Mouse (Mus musculus) adrenal gland, adult (tissue): ENCODE measurements around the gene Col6a5.
A peak's percentile ranks its signal among the peaks of the same experiment; 100 is the strongest.

Source experiments
- DNase-seq, 2 experiments: peaks; one replicate each; pipeline ENCODE4 v3.0.0; 2022 to 2023; ENCODE audit warnings: low spot score in 1 of 2; ENCODE audit not compliant: inconsistent age in 2 of 2

Gene Col6a5

GRCm38 (mm10) chr9:105827791-105828385 is 132.6 kb downstream of the Col6a5 start, which contains the start of gene Col6a6:
TSS of gene Col6a6 (minus strand) at chr9:105828160.
- no peak for DNase-seq

DNA sequence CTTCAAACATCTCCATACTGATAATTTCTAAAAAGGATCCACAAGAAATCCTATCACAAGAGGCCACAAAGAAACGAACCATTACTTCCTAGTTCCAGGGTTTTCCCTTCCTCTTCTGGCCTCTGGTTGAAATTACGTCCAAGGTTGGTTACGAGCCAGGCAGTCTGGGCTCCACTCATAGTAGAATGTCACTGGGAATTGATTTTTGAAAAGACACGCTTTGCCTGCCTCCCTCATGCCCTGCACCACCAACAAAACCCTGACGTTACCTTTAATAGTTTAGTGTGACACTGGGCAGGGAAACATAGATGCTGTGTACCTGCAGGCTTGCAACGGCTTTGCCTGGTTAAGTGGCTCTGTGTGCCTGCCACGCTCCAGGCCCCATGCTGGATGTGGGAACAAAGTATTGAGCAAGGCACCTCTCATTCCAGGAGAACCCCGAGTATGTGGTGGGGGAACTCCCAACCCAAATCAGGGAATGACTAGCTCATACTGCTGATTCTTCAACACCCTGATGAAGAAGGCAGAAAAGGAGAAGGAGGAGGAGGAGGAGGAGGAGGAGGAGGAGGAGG is 133.3 kb downstream of the Col6a5 start:
- peak in 1 of 2 experiments; percentile 25 for DNase-seq

DNA sequence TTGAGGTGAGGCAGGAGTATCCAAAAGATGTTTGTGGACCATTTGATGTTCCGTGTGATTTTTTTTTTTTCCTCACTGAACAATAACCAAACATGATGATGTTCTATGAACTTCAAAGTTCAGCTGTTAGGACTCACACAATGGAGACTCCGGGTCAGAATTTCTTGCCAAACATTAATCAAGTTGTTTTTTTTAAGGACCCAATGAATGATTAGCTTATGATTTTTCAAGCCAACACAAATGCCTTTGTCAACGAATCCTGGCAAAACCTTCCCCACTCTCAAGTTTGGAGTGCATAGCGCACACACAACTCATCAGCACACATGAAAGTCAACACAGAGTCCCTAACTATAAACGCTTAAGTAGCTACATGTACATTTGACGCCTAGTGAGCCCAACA is 139.7 kb downstream of the Col6a5 start:
- DNase-seq: no peak

DNA sequence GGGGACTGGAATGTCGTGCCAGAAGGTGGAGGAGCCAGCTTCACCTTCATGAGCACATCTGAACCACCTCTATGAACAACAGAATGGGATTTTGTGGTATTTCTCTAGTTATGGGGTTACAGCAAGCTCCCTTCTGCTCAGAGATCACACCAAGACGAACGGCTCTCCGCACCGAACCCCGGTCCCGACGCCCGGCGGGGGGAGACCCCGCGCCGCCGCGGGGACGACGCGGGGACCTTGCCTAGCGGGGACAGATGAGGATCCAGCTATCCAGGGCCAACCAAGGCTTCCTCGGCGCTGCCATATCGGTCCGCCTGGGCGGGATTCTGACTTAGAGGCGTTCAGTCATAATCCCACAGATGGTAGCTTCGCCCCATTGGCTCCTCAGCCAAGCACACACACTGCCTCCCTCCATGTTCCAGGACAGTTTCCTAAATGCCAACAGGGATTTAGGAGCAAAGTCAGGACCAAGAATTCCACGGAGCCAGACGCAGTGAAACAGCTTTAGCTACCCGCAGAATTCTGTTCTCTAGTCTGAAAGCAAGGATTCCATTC is 141.2 kb downstream of the Col6a5 start:
- DNase-seq: no peak

- no peak for DNase-seq
Measured at GRCm38 (mm10) chr9:105814436-105814835, 146.0 kb downstream of the Col6a5 start.

- DNase-seq: no peak
Measured at GRCm38 (mm10) chr9:105811458-105811857, 149.0 kb downstream of the Col6a5 start.

GRCm38 (mm10) chr9:105808920-105809505 is 151.4 kb downstream of the Col6a5 start:
- DNase-seq: no peak
